Mouse (Mus musculus): ENCODE measurements around the gene Auts2. TPM values are rescaled to one million over a fixed set of nuclear protein-coding genes. Genes with fewer than 3 reads are reported as not detected.

Auts2 gene
- polyA plus RNA-seq, 1 experiment from 2014 or later = 0.23 TPM

- CTCF ChIA-PET = no interaction called here
- in situ Hi-C loops (cut with MboI; ENCODE audit: low pct_unique_long_range_greater_than_20kb) = no loop called here
- POLR2A ChIA-PET = no interaction called here
- no peak for ATAC-seq
- no peak for DNase-seq (ENCODE audit: low read depth, low spot score)
- peaks cover 5% of the 10 kb centered on the region for H3K27me3 ChIP-seq
- TF ChIP-seq CTCF (IDR thresholded peaks at IDR 0.05) = no peak
Observed at GRCm38 (mm10) chr5:131596591-131596990, 946.6 kb downstream of the Auts2 start.

GRCm38 (mm10) chr5:131595730-131596129 lies 947.4 kb downstream of the Auts2 start:
- no peak for TF ChIP-seq CTCF (IDR thresholded peaks at IDR 0.05)
- peaks cover 5% of the 10 kb centered on the region for H3K27me3 ChIP-seq
- POLR2A ChIA-PET = no interaction called here
- in situ Hi-C loops (cut with MboI; ENCODE audit: low pct_unique_long_range_greater_than_20kb) = no loop called here
- CTCF ChIA-PET = no interaction called here
- no peak for DNase-seq (ENCODE audit: low read depth, low spot score)
- no peak for ATAC-seq

- ChIA-PET POLR2A (interaction anchor here (0.5 kb wide), 1 partner anchor 11 kb away, joined by 3 read pairs; no protein-coding TSS in a partner anchor), CTCF (interaction anchor here (1.2 kb wide), 1 partner anchor 10 kb away, joined by 4 read pairs; no protein-coding TSS in a partner anchor)
- DNase-seq (ENCODE audit: low read depth, low spot score) (no peak), ATAC-seq (no peak)
- TF ChIP-seq CTCF (IDR thresholded peaks at IDR 0.05) = no peak
- in situ Hi-C loops (cut with MboI; ENCODE audit: low pct_unique_long_range_greater_than_20kb) = no loop called here
- peaks cover 5% of the 10 kb centered on the region for H3K27me3 ChIP-seq
Observed at GRCm38 (mm10) chr5:131594597-131594996, 948.5 kb downstream of the Auts2 start.

GRCm38 (mm10) chr5:131593261-131593660 lies 949.9 kb downstream of the Auts2 start:
- TF ChIP-seq CTCF (IDR thresholded peaks at IDR 0.05) = no peak
- POLR2A ChIA-PET = no interaction called here
- H3K27me3 ChIP-seq = peaks cover 2% of the 10 kb centered on the region
- CTCF ChIA-PET = no interaction called here
- DNase-seq (ENCODE audit: low read depth, low spot score) = no peak
- in situ Hi-C loops (cut with MboI; ENCODE audit: low pct_unique_long_range_greater_than_20kb) = no loop called here
- ATAC-seq = no peak

- no peaks in the 10 kb centered on the region for H3K27me3 ChIP-seq
- no peak for TF ChIP-seq CTCF (IDR thresholded peaks at IDR 0.05)
- ChIA-PET CTCF (no interaction called here), POLR2A (no interaction called here)
- DNase-seq (ENCODE audit: low read depth, low spot score) (no peak), ATAC-seq (no peak)
- in situ Hi-C loops (cut with MboI; ENCODE audit: low pct_unique_long_range_greater_than_20kb) = no loop called here
Observed at GRCm38 (mm10) chr5:131589948-131590467, 953.1 kb downstream of the Auts2 start.

- H3K27me3 ChIP-seq = no peaks in the 10 kb centered on the region
- ATAC-seq = no peak
- POLR2A ChIA-PET = no interaction called here
- in situ Hi-C loops (cut with MboI; ENCODE audit: low pct_unique_long_range_greater_than_20kb) = no loop called here
- no peak for TF ChIP-seq CTCF (IDR thresholded peaks at IDR 0.05)
- no peak for DNase-seq (ENCODE audit: low read depth, low spot score)
- CTCF ChIA-PET = no interaction called here
Observed at GRCm38 (mm10) chr5:131586332-131586700, 956.8 kb downstream of the Auts2 start.

GRCm38 (mm10) chr5:131585684-131586331 lies 957.3 kb downstream of the Auts2 start:
- ChIA-PET POLR2A (no interaction called here), CTCF (no interaction called here)
- ATAC-seq (no peak), DNase-seq (ENCODE audit: low read depth, low spot score) (no peak)
- TF ChIP-seq CTCF (IDR thresholded peaks at IDR 0.05) = no peak
- no peaks in the 10 kb centered on the region for H3K27me3 ChIP-seq
- in situ Hi-C loops (cut with MboI; ENCODE audit: low pct_unique_long_range_greater_than_20kb) = no loop called here

- ChIA-PET POLR2A (no interaction called here), CTCF (no interaction called here)
- no peak for TF ChIP-seq CTCF (IDR thresholded peaks at IDR 0.05)
- no peaks in the 10 kb centered on the region for H3K27me3 ChIP-seq
- no peak for ATAC-seq
- in situ Hi-C loops (cut with MboI; ENCODE audit: low pct_unique_long_range_greater_than_20kb) = no loop called here
- DNase-seq (ENCODE audit: low read depth, low spot score) = no peak
Observed at GRCm38 (mm10) chr5:131584260-131585135, 958.6 kb downstream of the Auts2 start.

GRCm38 (mm10) chr5:131581110-131582050 lies 961.8 kb downstream of the Auts2 start:
- in situ Hi-C loops (cut with MboI; ENCODE audit: low pct_unique_long_range_greater_than_20kb) = no loop called here
- no peaks in the 10 kb centered on the region for H3K27me3 ChIP-seq
- ATAC-seq (no peak), DNase-seq (ENCODE audit: low read depth, low spot score) (no peak)
- TF ChIP-seq CTCF (IDR thresholded peaks at IDR 0.05) = no peak
- ChIA-PET POLR2A (interaction anchor here (0.7 kb wide), 1 partner anchor 30 kb away, joined by 4 read pairs; no protein-coding TSS in a partner anchor), CTCF (no interaction called here)

- DNase-seq (ENCODE audit: low read depth, low spot score) (no peak), ATAC-seq (no peak)
- POLR2A ChIA-PET = no interaction called here
- in situ Hi-C loops (cut with MboI; ENCODE audit: low pct_unique_long_range_greater_than_20kb) = no loop called here
- no peaks in the 10 kb centered on the region for H3K27me3 ChIP-seq
- TF ChIP-seq CTCF (IDR thresholded peaks at IDR 0.05) = no peak
- CTCF ChIA-PET = no interaction called here
Observed at GRCm38 (mm10) chr5:131578737-131579136, 964.4 kb downstream of the Auts2 start.
